Mouse (Mus musculus): ENCODE data around the gene Ebi3. TPM values are rescaled to one million over a fixed set of nuclear protein-coding genes. Genes with fewer than 3 reads are reported as not detected.

The Ebi3 gene
- 0.50 TPM for total RNA-seq (2023)

GRCm38 (mm10) chr17:55952447-55953027 is at the start of gene Ebi3:
TSS of gene Ebi3 (plus strand) at chr17:55952640.

DNA sequence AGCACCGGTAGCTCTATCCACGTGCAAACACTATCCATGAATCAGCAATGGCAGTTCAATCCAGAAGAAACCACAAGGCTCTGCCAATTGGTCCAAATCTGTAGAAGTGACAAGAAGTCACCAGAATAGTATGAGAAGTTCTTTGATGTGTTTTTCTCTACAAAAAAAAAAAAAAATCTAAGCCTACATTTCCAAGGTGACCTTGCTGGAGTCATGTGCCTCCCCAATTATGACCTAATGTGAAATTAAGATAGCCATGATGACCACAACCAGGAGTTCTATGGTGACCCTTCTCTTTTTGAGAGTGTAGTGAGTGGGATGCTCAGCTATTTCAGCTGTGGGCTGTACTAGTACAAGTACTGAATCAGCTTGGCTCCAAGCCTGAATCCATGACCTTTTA is 3.0 kb upstream of the Ebi3 start, which contains the start of gene Zfp119b:
TSS of gene Zfp119b (minus strand) at position 101 of the 400 bp plus-strand sequence.

GRCm38 (mm10) chr17:55958918-55959728 is 6.7 kb downstream of the Ebi3 start, which contains the start of gene Yju2:
TSS of gene Yju2 (plus strand) at chr17:55959099.

DNA sequence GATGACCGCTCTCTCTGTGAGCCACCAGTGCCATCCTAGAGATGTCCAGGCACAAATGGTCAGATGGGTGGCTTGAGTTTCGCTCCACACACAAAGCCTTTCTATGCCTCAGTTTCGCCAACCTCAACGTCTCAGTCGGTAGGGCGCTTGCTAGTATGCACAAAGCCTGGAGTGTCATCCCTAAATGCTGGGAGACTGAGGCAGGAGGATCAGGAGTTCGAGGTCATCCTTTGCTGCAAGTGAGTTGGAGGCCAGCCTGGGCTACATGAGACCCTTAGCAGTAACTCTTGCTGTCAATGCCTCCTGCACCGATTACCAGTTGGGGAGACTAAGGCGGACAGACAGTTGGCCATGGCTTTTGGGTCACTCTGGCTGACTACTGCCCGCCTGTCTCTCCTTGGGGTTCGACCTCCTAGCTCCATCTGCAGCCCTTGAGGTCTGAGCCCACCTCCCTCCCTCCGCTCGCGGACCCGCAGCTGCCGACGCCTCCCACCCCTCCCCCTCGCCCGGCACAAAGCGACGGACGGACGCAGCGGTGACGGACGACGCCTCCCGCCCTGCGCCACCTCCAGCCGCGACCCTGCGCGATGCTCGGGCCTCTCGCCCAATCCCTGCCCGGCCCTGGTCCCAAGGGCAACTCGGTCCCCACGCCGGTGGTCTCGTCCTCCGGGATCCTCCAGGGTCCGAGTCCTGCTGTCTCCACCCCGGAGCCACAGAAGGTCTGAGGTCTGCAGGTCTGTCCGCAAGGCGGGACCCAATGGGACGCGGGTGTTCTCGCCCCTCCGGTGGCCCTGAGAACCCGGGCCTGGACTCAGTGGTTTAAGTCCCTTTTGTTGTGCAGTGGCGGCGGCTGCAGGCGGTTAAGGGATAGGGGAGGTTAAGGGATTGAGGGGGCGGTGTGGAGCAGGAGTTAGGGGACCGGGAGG is 17.8 kb downstream of the Ebi3 start, which contains the start of gene Shd:
TSS of gene Shd (plus strand) at position 502 of the 926 bp plus-strand sequence.

DNA sequence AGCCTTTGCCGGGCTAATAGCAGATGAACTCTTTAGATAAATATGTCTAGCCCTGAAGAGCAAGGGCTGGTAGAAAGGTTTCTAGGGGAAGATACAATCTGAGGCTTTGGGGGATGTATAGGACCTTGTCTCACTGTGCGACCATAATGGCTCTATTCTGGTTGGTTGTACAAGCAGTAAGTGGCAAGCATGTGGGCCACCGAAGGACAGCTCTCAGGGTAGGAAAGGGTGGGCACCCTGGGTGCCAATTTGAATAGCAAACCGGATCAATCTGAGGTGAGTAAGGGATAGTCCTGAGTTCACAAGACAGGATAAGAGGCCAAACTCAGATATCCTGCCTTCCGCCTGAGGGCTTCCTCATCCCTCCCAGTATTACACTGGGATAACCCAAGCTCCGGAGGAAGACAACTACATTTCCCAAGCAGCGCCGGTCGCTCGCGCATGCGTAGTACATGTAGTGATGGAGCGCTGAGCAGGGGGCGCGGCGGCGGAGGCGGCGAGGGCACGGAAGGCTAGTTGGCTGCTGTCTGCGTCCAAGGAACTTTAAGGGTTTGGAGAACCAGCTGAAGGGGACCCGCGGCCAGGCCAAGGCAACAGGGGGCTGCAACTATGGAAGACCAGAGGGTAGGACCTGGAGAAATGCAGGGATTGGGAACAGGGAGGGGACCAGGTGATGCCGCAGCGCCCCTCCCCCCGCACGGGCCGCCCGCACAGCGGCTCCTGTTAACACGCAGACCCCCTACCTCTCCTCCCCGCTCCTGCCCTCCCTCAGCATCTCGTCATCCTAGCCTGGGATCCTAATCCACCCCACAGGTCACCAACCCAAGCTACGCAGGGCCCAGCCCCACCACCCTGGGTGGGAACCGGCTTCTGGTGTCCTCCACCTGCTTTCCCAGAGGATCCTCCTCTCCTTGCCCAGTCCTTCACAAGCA is 33.9 kb downstream of the Ebi3 start, which contains the start of gene Fsd1:
TSS of gene Fsd1 (plus strand) at position 480 of the 932 bp plus-strand sequence.

DNA sequence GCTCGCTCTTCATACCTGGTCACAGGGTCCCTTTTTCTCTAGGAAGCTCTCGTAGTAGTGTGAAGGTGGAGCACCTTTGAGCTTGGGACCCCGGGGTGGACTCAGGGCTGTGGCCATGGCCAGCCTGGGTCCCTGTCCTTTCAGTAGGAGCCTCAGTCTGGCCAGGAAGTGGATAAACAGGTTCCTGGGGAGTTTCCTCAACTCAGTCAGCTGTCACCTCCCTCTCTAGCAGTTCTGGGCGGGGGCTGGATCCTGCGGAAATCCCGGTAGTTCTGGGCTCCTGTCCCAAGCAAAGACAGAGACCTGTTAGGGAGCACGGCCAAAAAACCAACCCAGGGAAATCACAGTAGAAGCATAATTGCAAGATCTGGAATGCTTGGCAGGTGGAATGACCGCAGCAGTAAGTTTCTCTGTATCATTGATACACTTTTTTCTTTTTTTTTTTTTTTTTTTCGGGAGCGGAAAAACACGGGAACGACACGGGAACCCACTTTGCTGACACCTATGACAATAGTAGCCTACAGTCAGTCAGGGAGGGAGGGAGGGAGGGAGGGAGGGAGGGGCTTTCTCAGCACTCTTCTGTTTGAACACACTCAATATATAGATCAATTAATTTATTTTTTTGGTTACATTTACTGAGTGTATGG is 53.1 kb downstream of the Ebi3 start, which contains the start of the genes Stap2 and Mpnd:
TSS of gene Stap2 (minus strand) at position 170 of the 647 bp plus-strand sequence.
TSS of gene Mpnd (plus strand) at position 297 of the 647 bp plus-strand sequence.

Other genes starting within 250 kb of the Ebi3 start
- gene Pot1b, start 240.0 kb upstream of the Ebi3 start, total RNA-seq (2023) = 35.2 TPM
- gene Adgre4, start 202.7 kb upstream of the Ebi3 start, total RNA-seq (2023) = 2.4 TPM
- 16.2 TPM for gene Zfp119a, start 73.7 kb upstream of the Ebi3 start, total RNA-seq (2023)
- gene Zfp959, start 60.5 kb upstream of the Ebi3 start, total RNA-seq (2023) = 23.3 TPM
- gene Zfp119b, start 3.1 kb upstream of the Ebi3 start, total RNA-seq (2023) = 5.2 TPM
- 46.4 TPM for gene Yju2, start 6.5 kb downstream of the Ebi3 start, total RNA-seq (2023)
- 2.5 TPM for gene Shd, start 17.8 kb downstream of the Ebi3 start, total RNA-seq (2023)
- gene Fsd1, start 33.9 kb downstream of the Ebi3 start, total RNA-seq (2023) = not detected
- 0.53 TPM for gene Stap2, start 52.9 kb downstream of the Ebi3 start, total RNA-seq (2023)
- 58.2 TPM for gene Mpnd, start 53.1 kb downstream of the Ebi3 start, total RNA-seq (2023)
- 129 TPM for gene Sh3gl1, start 84.0 kb downstream of the Ebi3 start, total RNA-seq (2023)
- 1.4 TPM for gene Chaf1a, start 87.8 kb downstream of the Ebi3 start, total RNA-seq (2023)
- gene Ubxn6, start 122.4 kb downstream of the Ebi3 start, total RNA-seq (2023) = 74.7 TPM
- 124 TPM for gene Hdgfl2, start 127.0 kb downstream of the Ebi3 start, total RNA-seq (2023)
- gene Plin4, start 157.2 kb downstream of the Ebi3 start, total RNA-seq (2023) = not detected
- gene Plin5, start 165.0 kb downstream of the Ebi3 start, total RNA-seq (2023) = not detected
- gene Lrg1, start 169.4 kb downstream of the Ebi3 start, total RNA-seq (2023) = not detected
- 0.24 TPM for gene Sema6b, start 187.7 kb downstream of the Ebi3 start, total RNA-seq (2023)
- gene Tnfaip8l1, start 209.8 kb downstream of the Ebi3 start, total RNA-seq (2023) = 17.3 TPM
- gene Mydgf, start 231.3 kb downstream of the Ebi3 start, total RNA-seq (2023) = 50.6 TPM